Mouse (Mus musculus) hindbrain, embryonic 16.5 days (tissue): ENCODE measurements at regions not wholly inside any gene's neighbourhood (a gene's known extent, or its start where the extent isn't known, plus 50 kb on each side); places are given as distances from the start of the nearest gene placed in this dataset.
A peak's percentile ranks its signal among the peaks of the same experiment; 100 is the strongest.

Experiments
- ATAC-seq: fragments of 200-750 bp; cut with Nextera tagmentation; 2 replicates; pipeline ENCODE4 v1.8.0; 2017; ENCODE audit warnings: moderate TSS enrichment, moderate library complexity
- H3K27ac ChIP-seq: fragments of 300-500 bp; sonication (generic); 2 replicates; pipeline ENCODE4 v1.5.1; 2014; ENCODE audit warnings: low read depth, mild to moderate bottlenecking, control low read depth, low read length, moderate library complexity
- H3K27me3 ChIP-seq: fragments of 300-500 bp; sonication (generic); replicated peaks from 2 replicates; pipeline ENCODE4 v1.6.1; 2014; ENCODE audit warnings: low read length; ENCODE audit not compliant: control insufficient read depth, insufficient read depth
- H3K36me3 ChIP-seq: fragments of 300-500 bp; sonication (generic); 2 replicates; pipeline ENCODE4 v1.6.1; 2014; ENCODE audit warnings: mild to moderate bottlenecking, low read length, moderate library complexity, mixed read lengths; ENCODE audit not compliant: control insufficient read depth, insufficient read depth
- H3K4me1 ChIP-seq: fragments of 300-500 bp; sonication (generic); 2 replicates; pipeline ENCODE4 v1.6.1; 2014; ENCODE audit warnings: low read depth, low read length; ENCODE audit not compliant: control insufficient read depth, insufficient read depth
- H3K4me2 ChIP-seq: fragments of 300-500 bp; sonication (generic); 2 replicates; pipeline ENCODE4 v1.6.1; 2014; ENCODE audit warnings: mild to moderate bottlenecking, low read length, control low read depth, moderate library complexity
- H3K4me3 ChIP-seq: fragments of 300-500 bp; sonication (generic); 2 replicates; pipeline ENCODE4 v1.5.1; 2014; ENCODE audit warnings: mild to moderate bottlenecking, low read length, control low read depth, moderate library complexity
- H3K9ac ChIP-seq: fragments of 300-500 bp; sonication (generic); 2 replicates; pipeline ENCODE4 v1.6.1; 2014; ENCODE audit warnings: low read depth, mild to moderate bottlenecking, control low read depth, low read length, moderate library complexity
- H3K9me3 ChIP-seq: fragments of 300-500 bp; sonication (generic); 2 replicates; pipeline ENCODE4 v1.6.1; 2014; ENCODE audit warnings: mild to moderate bottlenecking, low read length, moderate library complexity; ENCODE audit not compliant: control insufficient read depth
- WGBS: fragments of 180-500 bp; shearing (Covaris S2); extraction: QIAGEN DNeasy Blood & Tissue Kit; methylation state at CpG from one replicate; pipeline ENCODE4 v1.1.7; 2014; 5-methylcytosine and 5-hydroxymethylcytosine counted together

DNA sequence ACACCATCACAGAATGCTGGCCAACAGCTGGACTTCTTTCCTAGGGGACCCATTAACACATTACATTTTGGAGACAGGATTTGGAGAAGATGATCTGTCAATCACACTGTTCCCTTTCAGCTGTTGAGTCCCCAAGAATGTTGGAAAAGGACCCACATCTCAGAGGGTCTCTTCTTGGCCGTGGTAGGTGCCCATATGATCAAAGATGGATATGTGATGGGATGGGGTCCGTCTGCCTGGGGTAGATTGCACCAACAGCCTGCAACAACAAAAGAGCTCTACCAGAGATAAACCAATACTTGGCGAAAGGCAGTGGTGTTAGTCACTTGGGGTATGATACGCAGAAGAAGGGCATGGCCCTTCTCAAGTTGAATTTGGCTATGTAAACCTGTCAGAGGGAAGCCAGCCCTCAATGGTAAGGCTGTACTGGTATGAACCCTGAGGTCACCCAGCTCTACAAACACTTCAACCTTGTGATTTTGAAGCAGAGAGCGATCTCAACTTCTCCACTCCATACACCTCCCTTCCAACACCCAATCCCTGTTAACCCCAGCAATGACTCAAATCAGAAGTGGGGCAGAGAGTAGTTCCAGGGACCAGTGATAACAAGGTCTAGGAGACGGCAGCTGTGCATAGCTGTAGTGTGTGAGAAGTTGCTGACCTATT, 97.6 kb downstream of the Snx19 start:
- H3K27ac ChIP-seq: no peak overlapping the region
- H3K9me3 ChIP-seq: no peaks in the 10 kb centered on the region
- 90% methylated on average over 6 of the region's 6 CpGs for WGBS
- H3K9ac ChIP-seq: no peak overlapping the region
- H3K36me3 ChIP-seq: no peaks in the 10 kb centered on the region
- no peak overlapping the region for H3K4me3 ChIP-seq
- peaks cover 10% of the 10 kb centered on the region for H3K4me1 ChIP-seq
- no peaks in the 10 kb centered on the region for H3K27me3 ChIP-seq
- ATAC-seq: no peak
- H3K4me2 ChIP-seq: no peak overlapping the region

GRCm38 (mm10) chr9:30523852-30524251, 96.9 kb downstream of the Snx19 start:
- WGBS: 82% methylated on average over 2 of the region's 2 CpGs
- Histone ChIP-seq H3K9ac (no peak overlapping the region), H3K36me3 (no peaks in the 10 kb centered on the region), H3K27me3 (no peaks in the 10 kb centered on the region), H3K4me2 (no peak overlapping the region), H3K4me1 (peaks cover 10% of the 10 kb centered on the region), H3K9me3 (no peaks in the 10 kb centered on the region), H3K27ac (no peak overlapping the region), H3K4me3 (no peak overlapping the region)
- no peak for ATAC-seq

- Histone ChIP-seq H3K4me1 (peaks cover 10% of the 10 kb centered on the region), H3K4me3 (no peak overlapping the region), H3K36me3 (no peaks in the 10 kb centered on the region), H3K27ac (no peak overlapping the region), H3K4me2 (no peak overlapping the region), H3K9me3 (no peaks in the 10 kb centered on the region), H3K27me3 (no peaks in the 10 kb centered on the region), H3K9ac (no peak overlapping the region)
- 82% methylated on average over 10 of the region's 10 CpGs for WGBS
- no peak for ATAC-seq
Measured at GRCm38 (mm10) chr9:30522595-30523350, 95.9 kb downstream of the Snx19 start.

GRCm38 (mm10) chr9:30521556-30522240, 94.8 kb downstream of the Snx19 start:
- Histone ChIP-seq H3K9ac (no peak overlapping the region), H3K4me2 (no peak overlapping the region), H3K27me3 (no peaks in the 10 kb centered on the region), H3K4me1 (peaks cover 10% of the 10 kb centered on the region), H3K4me3 (no peak overlapping the region), H3K27ac (peak overlapping the region; percentile 66), H3K36me3 (no peaks in the 10 kb centered on the region), H3K9me3 (no peaks in the 10 kb centered on the region)
- no peak for ATAC-seq
- 87% methylated on average over 6 of the region's 6 CpGs for WGBS

DNA sequence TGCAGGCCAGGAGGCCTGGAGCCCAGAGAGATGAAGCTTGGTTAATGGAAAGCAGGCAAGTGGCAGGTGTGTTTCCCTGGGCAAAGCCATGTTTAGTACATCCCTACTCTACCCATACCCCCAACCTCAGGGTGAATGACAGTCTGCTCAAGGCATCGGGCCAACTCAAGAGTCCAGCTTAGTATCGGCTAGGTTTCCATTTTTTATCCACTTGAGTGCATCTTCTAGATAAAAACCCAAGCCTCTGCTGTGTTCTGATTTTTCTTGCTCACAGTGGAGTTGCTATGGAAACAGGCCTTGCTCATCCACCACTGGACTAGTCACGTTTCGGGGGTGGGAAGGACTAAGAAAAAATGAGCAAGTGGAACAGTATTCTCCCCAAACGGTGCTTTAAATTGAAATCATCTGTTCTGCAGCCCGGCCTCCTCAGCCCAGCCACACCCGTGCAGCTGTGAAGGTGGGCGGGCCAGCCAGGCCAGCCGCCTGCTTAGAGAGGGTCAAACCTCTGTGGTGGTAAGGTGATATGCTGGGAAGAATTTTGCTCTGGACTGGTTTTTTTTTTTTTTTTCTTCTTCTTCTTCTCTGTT, 94.0 kb downstream of the Snx19 start:
- Histone ChIP-seq H3K27ac (peak overlapping the region; percentile 78), H3K27me3 (no peaks in the 10 kb centered on the region), H3K4me2 (no peak overlapping the region), H3K4me1 (peaks cover 10% of the 10 kb centered on the region), H3K9me3 (no peaks in the 10 kb centered on the region), H3K36me3 (no peaks in the 10 kb centered on the region), H3K9ac (no peak overlapping the region), H3K4me3 (no peak overlapping the region)
- ATAC-seq: peak; percentile 94
- WGBS: 21% methylated on average over 9 of the region's 9 CpGs

- Histone ChIP-seq H3K9me3 (no peaks in the 10 kb centered on the region), H3K4me3 (no peak overlapping the region), H3K4me2 (no peak overlapping the region), H3K27me3 (no peaks in the 10 kb centered on the region), H3K4me1 (peaks cover 10% of the 10 kb centered on the region), H3K27ac (no peak overlapping the region), H3K9ac (no peak overlapping the region), H3K36me3 (no peaks in the 10 kb centered on the region)
- 50% methylated on average over 1 of the region's 1 CpGs for WGBS
- ATAC-seq: no peak
Measured at GRCm38 (mm10) chr9:30520116-30520515, 93.2 kb downstream of the Snx19 start.

DNA sequence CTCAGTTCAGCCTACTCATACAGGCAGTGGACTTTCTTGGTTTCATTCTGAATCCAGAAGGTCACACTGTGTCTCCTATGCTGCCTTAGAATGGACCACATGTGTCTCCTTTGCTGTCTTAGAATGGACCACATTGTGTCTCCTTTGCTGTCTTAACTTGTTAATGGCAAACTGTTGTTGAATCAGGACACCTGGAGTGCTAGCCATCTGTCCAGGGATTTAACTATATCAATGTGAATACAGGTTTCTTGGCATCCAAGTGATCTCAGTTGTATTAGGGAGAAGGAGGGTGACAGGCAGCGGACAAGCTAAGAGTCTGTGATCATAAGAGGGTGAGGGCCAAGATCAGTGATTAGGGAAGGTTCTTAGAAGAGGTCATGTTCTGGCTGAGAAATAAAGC, 92.3 kb downstream of the Snx19 start:
- Histone ChIP-seq H3K27ac (no peak overlapping the region), H3K36me3 (no peaks in the 10 kb centered on the region), H3K27me3 (no peaks in the 10 kb centered on the region), H3K9ac (no peak overlapping the region), H3K4me2 (no peak overlapping the region), H3K4me1 (peaks cover 10% of the 10 kb centered on the region), H3K9me3 (no peaks in the 10 kb centered on the region), H3K4me3 (no peak overlapping the region)
- 89% methylated on average over 1 of the region's 1 CpGs for WGBS
- ATAC-seq: no peak
